Comparison of ENCODE assay signal across 30 mouse cellular contexts in genomic region chr7:132619975-132620918, GRCm38 (mm10). TPM values are rescaled to one million over a fixed set of nuclear protein-coding genes. Genes with fewer than 3 reads are reported as not detected.
DNase-seq lines count a peak whose midpoint lies in the region; ATAC-seq and TF ChIP-seq lines count a peak whose summit lies in the region.
"Had no signal": no experiment of that assay in that cellular context is flagged by ENCODE, and none has a peak within 500 bp of the region (broad histone marks: within the 10 kb centered on the region; RNA-seq: fewer than 3 reads in every experiment).

No protein-coding gene starts in this region.

- no peak for TF ChIP-seq CTCF in stomach, postnatal 0 days (IDR thresholded peaks at IDR 0.05; ENCODE audit: low read depth)

- H3K27me3 ChIP-seq in stomach, postnatal 0 days (ENCODE audit: control insufficient read depth, insufficient read depth, low read length) = no peaks in the 10 kb centered on the region
- no peaks in the 10 kb centered on the region for H3K27me3 ChIP-seq in neural tube, embryonic 15.5 days (replicated peaks)
- H3K27me3 ChIP-seq: embryonic facial prominence, embryonic 15.5 days; forebrain, embryonic 15.5 days; Patski had no signal

- H3K4me1 ChIP-seq in stomach, postnatal 0 days (replicated peaks; ENCODE audit: control insufficient read depth, insufficient read depth) = no peaks in the 10 kb centered on the region
- H3K4me1 ChIP-seq in neural tube, embryonic 15.5 days = no peaks in the 10 kb centered on the region
- H3K4me1 ChIP-seq: forebrain, embryonic 15.5 days had no signal

- peak; percentile 17 for DNase-seq in heart, adult 8-10 months (ENCODE audit: low spot score)
- no peak for DNase-seq in heart, postnatal 25 days (ENCODE audit: low spot score)
- DNase-seq in kidney, postnatal 25 days = peak; percentile 44 to 79
- no peak for DNase-seq in kidney, postnatal 4 days
- DNase-seq in stomach, postnatal 0 days (ENCODE audit: low spot score) = no peak
- DNase-seq: adrenal gland, adult 8-10 months; cerebellum, adult 2 months; cerebellum, postnatal 25 days; embryo, embryonic 11 days; gastrocnemius, postnatal 14 days; heart, postnatal 36 days; lung, adult 2 months; lung, postnatal 14 days; midbrain, embryonic 14.5 days; right cerebral cortex, postnatal 25 days; spleen, adult 18-20 months had no signal

- WGBS in stomach, postnatal 0 days = 86% methylated on average over 15 of the region's 15 CpGs
- WGBS in neural tube, embryonic 15.5 days = 93% methylated on average over 15 of the region's 15 CpGs

- no peak overlapping the region for H3K4me2 ChIP-seq in stomach, postnatal 0 days (replicated peaks; ENCODE audit: low read depth)
- no peak overlapping the region for H3K4me2 ChIP-seq in neural tube, embryonic 15.5 days
- H3K4me2 ChIP-seq: embryonic facial prominence, embryonic 15.5 days; forebrain, embryonic 15.5 days; hindbrain, embryonic 13.5 days; liver, embryonic 11.5 days had no signal

- ATAC-seq in granulocyte monocyte progenitor cell, adult 5-6 weeks (replicated peaks; ENCODE audit: poor library complexity, severe bottlenecking) = peak; percentile 68
- peak; percentile 51; the same call in 1 of the 2 replicates for ATAC-seq in stomach, postnatal 0 days (ENCODE audit: low FRiP score, low TSS enrichment)
- no peak for ATAC-seq in neural tube, embryonic 15.5 days (ENCODE audit: low FRiP score)
- ATAC-seq: forebrain, embryonic 15.5 days; Patski had no signal

- intact Hi-C loops in heart, postnatal 25 days (cut with DNase I) = no loop called here

- H3K9ac ChIP-seq in stomach, postnatal 0 days (ENCODE audit: low read length) = no peak overlapping the region
- H3K9ac ChIP-seq in neural tube, embryonic 15.5 days (replicated peaks) = no peak overlapping the region
- H3K9ac ChIP-seq: embryonic facial prominence, embryonic 15.5 days; forebrain, embryonic 15.5 days; hindbrain, embryonic 13.5 days had no signal

- H3K36me3 ChIP-seq in stomach, postnatal 0 days (ENCODE audit: control insufficient read depth, insufficient read depth, low read length) = no peaks in the 10 kb centered on the region
- no peaks in the 10 kb centered on the region for H3K36me3 ChIP-seq in neural tube, embryonic 15.5 days
- H3K36me3 ChIP-seq: embryonic facial prominence, embryonic 15.5 days; forebrain, embryonic 15.5 days; hindbrain, embryonic 13.5 days; limb, embryonic 10.5 days had no signal

- TF ChIP-seq EP300 in stomach, postnatal 0 days (optimal IDR thresholded peaks at IDR 0.05) = no peak

- no peak overlapping the region for H3K4me3 ChIP-seq in stomach, postnatal 0 days (ENCODE audit: low read depth, low read length)
- no peak overlapping the region for H3K4me3 ChIP-seq in neural tube, embryonic 15.5 days (replicated peaks)
- H3K4me3 ChIP-seq: embryonic facial prominence, embryonic 15.5 days; forebrain, embryonic 15.5 days; heart, adult 2 months; hindbrain, embryonic 13.5 days; limb, embryonic 10.5 days had no signal

- H3K9me3 ChIP-seq in stomach, postnatal 0 days (ENCODE audit: control insufficient read depth, low read length) = no peaks in the 10 kb centered on the region
- no peaks in the 10 kb centered on the region for H3K9me3 ChIP-seq in neural tube, embryonic 15.5 days (replicated peaks)
- H3K9me3 ChIP-seq: embryonic facial prominence, embryonic 15.5 days; forebrain, embryonic 15.5 days; hindbrain, embryonic 13.5 days; limb, embryonic 10.5 days had no signal

- H3K27ac ChIP-seq in stomach, postnatal 0 days (replicated peaks) = no peak overlapping the region
- H3K27ac ChIP-seq in neural tube, embryonic 15.5 days (replicated peaks) = no peak overlapping the region
- H3K27ac ChIP-seq: embryonic facial prominence, embryonic 15.5 days; forebrain, embryonic 15.5 days; heart, adult 2 months; hindbrain, embryonic 13.5 days; kidney, postnatal 0 days; limb, embryonic 10.5 days had no signal

RNA-seq across cellular contexts. Expression of gene Lhpp, which starts 9.8 kb away (rescaled TPM):
- total RNA-seq in heart, adult 8-10 months (2022) = 10 to 100 TPM; 14.4 to 18.0 (median 16.6) TPM
- total RNA-seq in heart, postnatal 25 days (2021) = 10 to 100 TPM; 14.6 to 15.6 TPM
- 11.5 and 13.8 TPM in 2 replicates for total RNA-seq in granulocyte monocyte progenitor cell, adult 5-6 weeks (2014; fragmentation: Nextera tagmentation)
- total RNA-seq in granulocyte monocyte progenitor cell, adult 5-6 weeks (2017) = 7.3 and 9.3 TPM in 2 replicates
- 8.0 and 9.3 TPM in 2 replicates for polyA plus RNA-seq in stomach, postnatal 0 days (2015; fragmentation: Nextera tagmentation; extraction: Ambion mirVana)
- polyA plus RNA-seq in neural tube, embryonic 15.5 days (2015; fragmentation: Nextera tagmentation; extraction: Ambion mirVana) = 41.4 and 46.9 TPM in 2 replicates

RNA-seq across cellular contexts. Expression of gene Nkx1-2, which starts 20.8 kb away (rescaled TPM):
- not detected for total RNA-seq in heart, adult 8-10 months (2022)
- total RNA-seq in heart, postnatal 25 days (2021) = not detected
- not detected in 2 replicates for total RNA-seq in granulocyte monocyte progenitor cell, adult 5-6 weeks (2014; fragmentation: Nextera tagmentation)
- not detected in 2 replicates for total RNA-seq in granulocyte monocyte progenitor cell, adult 5-6 weeks (2017)
- not detected in 2 replicates for polyA plus RNA-seq in stomach, postnatal 0 days (2015; fragmentation: Nextera tagmentation; extraction: Ambion mirVana)
- 0.11 and 0.46 TPM in 2 replicates for polyA plus RNA-seq in neural tube, embryonic 15.5 days (2015; fragmentation: Nextera tagmentation; extraction: Ambion mirVana)
- total RNA-seq: adrenal gland, adult 8-10 months; gastrocnemius, postnatal 14 days; heart, adult 2 months; heart, postnatal 36 days; layer of hippocampus, postnatal 10 days; megakaryocyte-erythroid progenitor cell, adult 5-6 weeks had no signal
- polyA plus RNA-seq: cerebellum, adult 2 months; embryonic facial prominence, embryonic 15.5 days; heart, adult 2 months; heart, embryonic 14.5 days; limb, embryonic 10.5 days; liver, embryonic 11.5 days; lung, adult 2 months; urinary bladder, adult 2 months had no signal

RNA-seq across cellular contexts. Expression of gene Oat, which starts 44.0 kb away (rescaled TPM):
- total RNA-seq in heart, adult 8-10 months (2022) = 100 to 1,000 TPM; 179 to 196 (median 187) TPM
- total RNA-seq in heart, postnatal 25 days (2021) = 100 to 1,000 TPM; 162 to 164 TPM
- total RNA-seq in granulocyte monocyte progenitor cell, adult 5-6 weeks (2014; fragmentation: Nextera tagmentation) = 85.2 and 105 TPM in 2 replicates
- 97.3 and 99.4 TPM in 2 replicates for total RNA-seq in granulocyte monocyte progenitor cell, adult 5-6 weeks (2017)
- 139 and 155 TPM in 2 replicates for polyA plus RNA-seq in stomach, postnatal 0 days (2015; fragmentation: Nextera tagmentation; extraction: Ambion mirVana)
- 105 and 153 TPM in 2 replicates for polyA plus RNA-seq in neural tube, embryonic 15.5 days (2015; fragmentation: Nextera tagmentation; extraction: Ambion mirVana)

Comparison
In these comparisons a context has a peak if more than half of its experiments do, and no peak if none do; other contexts are left out.
1. DNase-seq: peak in heart, adult 8-10 months (single experiment) and kidney, postnatal 25 days (2 of 2); none in heart, postnatal 25 days (single experiment), kidney, postnatal 4 days (0 of 2) and stomach, postnatal 0 days (single experiment).